Mouse (Mus musculus): Measurements from ENCODE around the gene Ina. TPM values are rescaled to one million over a fixed set of nuclear protein-coding genes. Genes with fewer than 3 reads are reported as not detected.

Ina gene
- polyA plus RNA-seq, 1 experiment = 0.30 TPM

GRCm38 (mm10) chr19:46970121-46970729, 44.3 kb upstream of the Ina start:
- WGBS = 16% methylated on average over 13 of the region's 13 CpGs

GRCm38 (mm10) chr19:46971051-46971689, 43.3 kb upstream of the Ina start:
- H3K27me3 ChIP-seq (ENCODE audit: control insufficient read depth, insufficient read depth, low read length) = no peaks in the 10 kb centered on the region
- no peak overlapping the region for H3K4me3 ChIP-seq (ENCODE audit: control insufficient read depth, insufficient read depth, low read length)
- peak overlapping the region; percentile 24 for H3K27ac ChIP-seq (ENCODE audit: control insufficient read depth, insufficient read depth, low read length)
- 97% methylated on average over 8 of the region's 8 CpGs for WGBS
- DNase-seq = no peak
- H3K4me1 ChIP-seq (replicated peaks; ENCODE audit: control insufficient read depth, insufficient read depth, low read length) = peaks cover 38% of the 10 kb centered on the region
- TF ChIP-seq CTCF (IDR thresholded peaks at IDR 0.05; ENCODE audit: borderline replicate concordance, control insufficient read depth, extremely low read depth, insufficient read depth, low read length, poor library complexity) (no peak), POLR2A (IDR thresholded peaks at IDR 0.05; ENCODE audit: control insufficient read depth, extremely low read depth, insufficient read depth, low read length, poor library complexity) (no peak)
- no peaks in the 10 kb centered on the region for H3K36me3 ChIP-seq (ENCODE audit: control insufficient read depth, insufficient read depth, low read length)

More at GRCm38 (mm10) chr19:46970121-46970729, 44.3 kb upstream of the Ina start:
- H3K4me3 ChIP-seq (ENCODE audit: control insufficient read depth, insufficient read depth, low read length) = peak overlapping the region; percentile 8; the same call in 1 of the 2 replicates
- H3K4me1 ChIP-seq (replicated peaks; ENCODE audit: control insufficient read depth, insufficient read depth, low read length) = peaks cover 35% of the 10 kb centered on the region
- H3K27me3 ChIP-seq (ENCODE audit: control insufficient read depth, insufficient read depth, low read length) = no peaks in the 10 kb centered on the region
- peak; percentile 53 for DNase-seq
- no peaks in the 10 kb centered on the region for H3K36me3 ChIP-seq (ENCODE audit: control insufficient read depth, insufficient read depth, low read length)
- TF ChIP-seq POLR2A (IDR thresholded peaks at IDR 0.05; ENCODE audit: control insufficient read depth, extremely low read depth, insufficient read depth, low read length, poor library complexity) (no peak), CTCF (IDR thresholded peaks at IDR 0.05; ENCODE audit: borderline replicate concordance, control insufficient read depth, extremely low read depth, insufficient read depth, low read length, poor library complexity) (no peak)
- H3K27ac ChIP-seq (ENCODE audit: control insufficient read depth, insufficient read depth, low read length) = peak overlapping the region; percentile 80

- WGBS = 92% methylated on average over 9 of the region's 9 CpGs
- Histone ChIP-seq H3K36me3 (ENCODE audit: control insufficient read depth, insufficient read depth, low read length) (no peaks in the 10 kb centered on the region), H3K4me3 (ENCODE audit: control insufficient read depth, insufficient read depth, low read length) (no peak overlapping the region), H3K27ac (ENCODE audit: control insufficient read depth, insufficient read depth, low read length) (peak overlapping the region; percentile 24; the same call in 1 of the 2 replicates), H3K27me3 (ENCODE audit: control insufficient read depth, insufficient read depth, low read length) (no peaks in the 10 kb centered on the region), H3K4me1 (replicated peaks; ENCODE audit: control insufficient read depth, insufficient read depth, low read length) (peaks cover 41% of the 10 kb centered on the region)
- no peak for DNase-seq
- TF ChIP-seq POLR2A (IDR thresholded peaks at IDR 0.05; ENCODE audit: control insufficient read depth, extremely low read depth, insufficient read depth, low read length, poor library complexity) (no peak), CTCF (IDR thresholded peaks at IDR 0.05; ENCODE audit: borderline replicate concordance, control insufficient read depth, extremely low read depth, insufficient read depth, low read length, poor library complexity) (no peak)
Observed at GRCm38 (mm10) chr19:46971712-46972111, 42.8 kb upstream of the Ina start.

GRCm38 (mm10) chr19:46972159-46972558, 42.3 kb upstream of the Ina start:
- WGBS = 100% methylated on average over 3 of the region's 3 CpGs
- no peaks in the 10 kb centered on the region for H3K27me3 ChIP-seq (ENCODE audit: control insufficient read depth, insufficient read depth, low read length)
- H3K36me3 ChIP-seq (ENCODE audit: control insufficient read depth, insufficient read depth, low read length) = no peaks in the 10 kb centered on the region
- no peak overlapping the region for H3K27ac ChIP-seq (ENCODE audit: control insufficient read depth, insufficient read depth, low read length)
- TF ChIP-seq CTCF (IDR thresholded peaks at IDR 0.05; ENCODE audit: borderline replicate concordance, control insufficient read depth, extremely low read depth, insufficient read depth, low read length, poor library complexity) = no peak
- TF ChIP-seq POLR2A (IDR thresholded peaks at IDR 0.05; ENCODE audit: control insufficient read depth, extremely low read depth, insufficient read depth, low read length, poor library complexity) = no peak
- no peak for DNase-seq
- peaks cover 41% of the 10 kb centered on the region for H3K4me1 ChIP-seq (replicated peaks; ENCODE audit: control insufficient read depth, insufficient read depth, low read length)
- no peak overlapping the region for H3K4me3 ChIP-seq (ENCODE audit: control insufficient read depth, insufficient read depth, low read length)

GRCm38 (mm10) chr19:46975565-46975964, 38.9 kb upstream of the Ina start:
- no peak for DNase-seq
- WGBS = 90% methylated on average over 4 of the region's 4 CpGs
- Histone ChIP-seq H3K4me3 (ENCODE audit: control insufficient read depth, insufficient read depth, low read length) (no peak overlapping the region), H3K27ac (ENCODE audit: control insufficient read depth, insufficient read depth, low read length) (no peak overlapping the region), H3K27me3 (ENCODE audit: control insufficient read depth, insufficient read depth, low read length) (no peaks in the 10 kb centered on the region), H3K4me1 (replicated peaks; ENCODE audit: control insufficient read depth, insufficient read depth, low read length) (peaks cover 31% of the 10 kb centered on the region), H3K36me3 (ENCODE audit: control insufficient read depth, insufficient read depth, low read length) (no peaks in the 10 kb centered on the region)
- no peak for TF ChIP-seq POLR2A (IDR thresholded peaks at IDR 0.05; ENCODE audit: control insufficient read depth, extremely low read depth, insufficient read depth, low read length, poor library complexity)
- TF ChIP-seq CTCF (IDR thresholded peaks at IDR 0.05; ENCODE audit: borderline replicate concordance, control insufficient read depth, extremely low read depth, insufficient read depth, low read length, poor library complexity) = no peak

- Histone ChIP-seq H3K4me3 (ENCODE audit: control insufficient read depth, insufficient read depth, low read length) (no peak overlapping the region), H3K27ac (ENCODE audit: control insufficient read depth, insufficient read depth, low read length) (no peak overlapping the region), H3K36me3 (ENCODE audit: control insufficient read depth, insufficient read depth, low read length) (no peaks in the 10 kb centered on the region), H3K4me1 (replicated peaks; ENCODE audit: control insufficient read depth, insufficient read depth, low read length) (peaks cover 29% of the 10 kb centered on the region), H3K27me3 (ENCODE audit: control insufficient read depth, insufficient read depth, low read length) (no peaks in the 10 kb centered on the region)
- DNase-seq = no peak
- WGBS = 92% methylated on average over 8 of the region's 8 CpGs
- TF ChIP-seq POLR2A (IDR thresholded peaks at IDR 0.05; ENCODE audit: control insufficient read depth, extremely low read depth, insufficient read depth, low read length, poor library complexity) (no peak), CTCF (IDR thresholded peaks at IDR 0.05; ENCODE audit: borderline replicate concordance, control insufficient read depth, extremely low read depth, insufficient read depth, low read length, poor library complexity) (no peak)
Observed at GRCm38 (mm10) chr19:46975997-46976396, 38.5 kb upstream of the Ina start.
